Mouse (Mus musculus): ENCODE measurements around the gene Dcpp2. TPM values are rescaled to one million over a fixed set of nuclear protein-coding genes. Genes with fewer than 3 reads are reported as not detected.
"Not testable (repeated sequence)": the region's sequence is repeated elsewhere in the genome, so short reads cannot be mapped to it uniquely, and the experiment has no call there.

Gene Dcpp2
- total RNA-seq (2014; fragmentation: Nextera tagmentation) (not detected in 2 replicates), total RNA-seq (2017) (not detected in 2 replicates)

DNA sequence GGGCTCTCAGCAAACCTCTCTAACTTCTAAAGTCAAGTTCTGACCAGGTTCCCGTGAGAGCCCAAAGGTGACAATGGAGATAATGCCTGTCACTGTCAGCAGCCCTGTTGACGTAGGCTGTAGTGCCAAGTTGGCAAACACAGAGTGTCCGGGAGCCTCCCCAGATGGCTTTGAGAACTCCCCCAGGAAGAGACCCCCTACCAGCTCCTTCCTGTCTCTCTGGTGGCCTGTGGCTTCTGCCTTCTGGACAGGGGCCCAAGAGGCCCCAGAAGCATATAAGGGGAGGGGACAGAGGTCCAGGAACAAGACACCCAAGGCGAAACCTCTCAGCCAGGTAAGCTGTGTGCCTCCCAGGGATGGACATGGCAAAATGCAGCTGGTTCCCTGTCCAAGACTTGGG lies at the start of gene Dcpp2, which contains the start of gene Dcpp1:
Gene Dcpp2 (plus strand): TSS at position 305 of the 400 bp plus-strand sequence.
Gene Dcpp1 (plus strand): TSS at position 301 of the 400 bp plus-strand sequence.
- ATAC-seq (replicated peaks; ENCODE audit: poor library complexity, severe bottlenecking): not testable (repeated sequence)

GRCm38 (mm10) chr17:23831201-23831600 lies 49.5 kb upstream of the Dcpp2 start:
- no peak for ATAC-seq (replicated peaks; ENCODE audit: poor library complexity, severe bottlenecking)

- no peak for ATAC-seq (replicated peaks; ENCODE audit: poor library complexity, severe bottlenecking)
Measured at GRCm38 (mm10) chr17:23836006-23836575, 44.6 kb upstream of the Dcpp2 start, which contains the start of gene Prss33. TSS of gene Prss33 (minus strand) at chr17:23836056.

DNA sequence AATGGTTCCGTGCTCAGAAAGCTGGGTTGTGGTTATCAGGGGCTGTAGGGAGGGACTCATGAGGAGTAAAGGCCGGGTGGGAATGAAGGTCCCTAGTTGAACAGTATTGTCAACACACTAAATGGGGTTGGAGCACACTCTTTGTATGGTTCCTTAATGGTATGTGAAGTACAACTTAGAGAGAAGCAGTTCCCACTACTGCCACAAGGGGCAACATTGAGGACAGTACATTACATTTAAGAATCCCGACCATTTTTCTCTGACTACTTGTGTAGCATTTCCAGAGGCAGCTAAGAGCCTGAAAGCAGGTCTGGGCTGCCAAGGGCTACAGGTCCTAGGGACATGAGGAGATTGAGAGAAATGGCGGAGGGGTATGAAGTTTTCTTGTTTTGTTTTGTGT lies 39.5 kb upstream of the Dcpp2 start:
- peak; percentile 73 for ATAC-seq (replicated peaks; ENCODE audit: poor library complexity, severe bottlenecking)

GRCm38 (mm10) chr17:23843141-23843811 lies 37.4 kb upstream of the Dcpp2 start:
- ATAC-seq (replicated peaks; ENCODE audit: poor library complexity, severe bottlenecking): peak; percentile 28; the same call in 1 of the 2 replicates

GRCm38 (mm10) chr17:23843812-23844273 lies 36.8 kb upstream of the Dcpp2 start, which contains the start of the genes Prss32 and Prss41:
TSS of gene Prss32 (plus strand) at chr17:23843855.
TSS of gene Prss41 (minus strand) at chr17:23844172.
- peak; percentile 60 for ATAC-seq (replicated peaks; ENCODE audit: poor library complexity, severe bottlenecking)

GRCm38 (mm10) chr17:23850028-23850427 lies 30.7 kb upstream of the Dcpp2 start:
- ATAC-seq (replicated peaks; ENCODE audit: poor library complexity, severe bottlenecking): no peak

DNA sequence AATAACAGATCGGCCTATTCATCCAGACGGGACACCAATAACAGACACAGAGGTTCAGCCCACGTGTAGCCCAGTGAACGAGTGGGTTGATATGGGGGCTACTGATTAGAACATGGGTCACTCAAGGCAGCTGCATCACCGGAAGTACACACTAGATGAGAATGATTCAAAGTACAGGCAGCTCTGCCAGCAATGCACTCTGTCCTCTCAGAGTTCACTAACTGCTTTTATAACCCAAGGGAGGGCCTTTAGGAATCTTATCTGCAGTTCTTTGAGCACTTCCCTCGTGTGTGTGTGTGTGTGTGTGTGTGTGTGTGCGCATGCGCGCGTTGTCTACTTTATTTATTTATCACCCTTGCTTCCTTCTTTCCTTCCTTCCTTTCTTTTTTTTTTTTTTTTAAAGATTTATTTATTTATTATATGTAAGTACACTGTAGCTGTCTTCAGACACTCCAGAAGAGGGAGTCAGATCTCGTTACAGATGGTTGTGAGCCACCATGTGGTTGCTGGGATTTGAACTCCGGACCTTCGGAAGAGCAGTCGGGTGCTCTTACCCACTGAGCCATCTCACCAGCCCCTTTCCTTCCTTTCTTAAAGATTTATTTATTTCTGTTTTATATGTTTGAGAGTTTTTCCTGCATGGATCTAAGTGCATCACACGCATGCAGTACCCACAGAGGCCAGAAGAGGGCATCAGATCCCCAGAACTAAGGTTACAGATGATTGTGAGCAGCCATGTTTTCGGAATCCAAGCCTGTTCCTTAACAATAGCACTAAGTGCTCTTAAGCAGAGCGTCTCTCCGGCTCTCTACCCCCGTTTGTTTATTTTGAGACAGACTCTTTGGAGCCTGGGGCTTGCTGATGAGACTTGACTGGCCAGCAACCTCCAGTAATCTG lies 29.6 kb upstream of the Dcpp2 start:
- peak; percentile 60 for ATAC-seq (replicated peaks; ENCODE audit: poor library complexity, severe bottlenecking)

GRCm38 (mm10) chr17:23853292-23853691 lies 27.4 kb upstream of the Dcpp2 start:
- ATAC-seq (replicated peaks; ENCODE audit: poor library complexity, severe bottlenecking): peak; percentile 85

- no peak for ATAC-seq (replicated peaks; ENCODE audit: poor library complexity, severe bottlenecking)
Measured at GRCm38 (mm10) chr17:23854229-23854765, 26.4 kb upstream of the Dcpp2 start.

- no peak for ATAC-seq (replicated peaks; ENCODE audit: poor library complexity, severe bottlenecking)
Measured at GRCm38 (mm10) chr17:23857193-23857592, 23.5 kb upstream of the Dcpp2 start.

- no peak for ATAC-seq (replicated peaks; ENCODE audit: poor library complexity, severe bottlenecking)
Measured at GRCm38 (mm10) chr17:23857913-23858312, 22.8 kb upstream of the Dcpp2 start.

DNA sequence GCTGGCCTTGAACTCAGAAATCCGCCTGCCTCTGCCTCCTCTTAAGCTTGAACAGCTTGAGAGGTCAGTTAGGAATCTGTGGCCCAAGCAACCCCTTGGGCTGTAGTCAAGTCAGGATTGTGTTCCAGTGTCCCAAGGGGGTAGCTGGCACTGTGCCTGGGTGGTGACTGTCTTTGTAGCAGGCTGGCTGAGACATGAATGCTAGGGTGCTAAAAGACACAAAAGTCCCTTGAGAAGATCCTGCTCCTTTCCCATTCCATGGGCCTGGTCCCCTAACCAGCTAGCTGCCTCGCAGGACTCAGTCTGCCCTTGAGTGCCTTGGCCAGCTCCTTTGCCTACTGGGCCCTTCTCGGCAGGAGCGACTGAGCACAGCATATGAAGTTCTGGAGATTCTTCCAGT lies 17.8 kb upstream of the Dcpp2 start:
- ATAC-seq (replicated peaks; ENCODE audit: poor library complexity, severe bottlenecking): no peak

DNA sequence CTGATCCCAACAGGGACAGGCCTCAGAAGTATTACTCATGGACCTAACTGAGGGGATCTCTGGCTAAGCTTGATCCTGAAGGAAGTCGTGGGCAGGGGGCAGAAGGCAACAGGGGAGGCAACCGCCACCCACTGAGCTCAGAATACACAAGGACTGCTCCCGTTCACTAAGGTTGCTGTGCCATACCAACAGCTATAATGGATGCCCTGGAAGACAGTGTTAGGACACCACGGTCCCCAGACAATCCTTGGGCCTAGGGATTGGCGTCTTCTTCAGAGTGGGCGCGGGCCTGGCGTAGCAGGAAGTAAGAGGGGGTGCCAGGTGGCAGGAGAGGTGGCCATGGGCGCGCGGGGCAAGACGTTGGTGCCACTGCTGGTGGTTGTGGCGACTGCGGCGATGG lies 12.9 kb upstream of the Dcpp2 start, which contains the start of gene Prss21:
Gene Prss21 (plus strand): TSS at position 301 of the 400 bp plus-strand sequence.
- 0 out of 2 replicates have a peak, but pooled peaks have one; percentile 3 for ATAC-seq (replicated peaks; ENCODE audit: poor library complexity, severe bottlenecking)

DNA sequence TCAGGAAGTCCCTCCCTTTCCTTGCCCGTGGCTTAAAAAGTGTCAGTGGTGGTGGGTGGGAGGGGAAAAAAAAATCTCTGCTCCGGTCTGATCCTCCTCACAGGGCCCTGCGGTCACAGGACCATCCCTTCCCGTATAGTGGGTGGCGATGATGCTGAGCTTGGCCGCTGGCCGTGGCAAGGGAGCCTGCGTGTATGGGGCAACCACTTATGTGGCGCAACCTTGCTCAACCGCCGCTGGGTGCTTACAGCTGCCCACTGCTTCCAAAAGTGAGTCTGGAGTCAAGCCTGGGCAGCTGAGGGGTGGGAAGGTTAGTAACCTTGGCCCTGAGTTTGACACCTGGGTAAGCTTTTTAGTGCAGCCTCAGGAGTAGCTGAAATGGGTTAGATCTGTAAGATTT lies 12.2 kb upstream of the Dcpp2 start:
- ATAC-seq (replicated peaks; ENCODE audit: poor library complexity, severe bottlenecking): peak; percentile 99

GRCm38 (mm10) chr17:23873884-23874856 lies 6.5 kb upstream of the Dcpp2 start:
- ATAC-seq (replicated peaks; ENCODE audit: poor library complexity, severe bottlenecking): peak; percentile 72

GRCm38 (mm10) chr17:23876741-23877140 lies 3.9 kb upstream of the Dcpp2 start:
- ATAC-seq (replicated peaks; ENCODE audit: poor library complexity, severe bottlenecking): no peak

- ATAC-seq (replicated peaks; ENCODE audit: poor library complexity, severe bottlenecking): no peak
Measured at GRCm38 (mm10) chr17:23877166-23877565, 3.5 kb upstream of the Dcpp2 start.

DNA sequence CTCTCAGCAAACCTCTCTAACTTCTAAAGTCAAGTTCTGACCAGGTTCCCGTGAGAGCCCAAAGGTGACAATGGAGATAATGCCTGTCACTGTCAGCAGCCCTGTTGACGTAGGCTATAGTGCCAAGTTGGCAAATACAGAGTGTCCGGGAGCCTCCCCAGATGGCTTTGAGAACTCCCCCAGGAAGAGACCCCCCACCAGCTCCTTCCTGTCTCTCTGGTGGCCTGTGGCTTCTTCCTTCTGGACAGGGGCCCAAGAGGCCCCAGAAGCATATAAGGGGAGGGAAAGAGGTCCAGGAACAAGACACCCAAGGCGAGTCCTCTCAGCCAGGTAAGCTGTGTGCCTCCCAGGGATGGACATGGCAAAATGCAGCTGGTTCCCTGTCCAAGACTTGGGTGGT lies 36.5 kb downstream of the Dcpp2 start, which contains the start of gene Dcpp3:
Gene Dcpp3 (plus strand): TSS at position 301 of the 400 bp plus-strand sequence.
- ATAC-seq (replicated peaks; ENCODE audit: poor library complexity, severe bottlenecking): not testable (repeated sequence)
